Comparison of ENCODE assay signal across 8 mouse cellular contexts in genomic region chr9:106453271-106454070, GRCm38 (mm10). TPM values are rescaled to one million over a fixed set of nuclear protein-coding genes. Genes with fewer than 3 reads are reported as not detected.
DNase-seq lines count a peak whose midpoint lies in the region; ATAC-seq lines count a peak whose summit lies in the region.

TSS of gene Pcbp4 (plus strand) at chr9:106453291.

- WGBS in embryonic facial prominence, embryonic 10.5 days = under 1% methylated on average over 59 of the region's 74 CpGs
- under 1% methylated on average over 42 of the region's 74 CpGs for WGBS in heart, embryonic 11.5 days (ENCODE audit: insufficient replicate concordance)
- WGBS in midbrain, embryonic 15.5 days = under 1% methylated on average over 46 of the region's 74 CpGs

- peak within 1 kb of the TSS; percentile 96 for H3K4me2 ChIP-seq in heart, embryonic 11.5 days
- peak within 1 kb of the TSS; percentile 77 for H3K4me2 ChIP-seq in midbrain, embryonic 15.5 days

- H3K27ac ChIP-seq in embryonic facial prominence, embryonic 10.5 days (replicated peaks) = peak within 1 kb of the TSS; percentile 99
- peak within 1 kb of the TSS; percentile 91 for H3K27ac ChIP-seq in heart, embryonic 11.5 days (ENCODE audit: low read depth, low read length)
- H3K27ac ChIP-seq in midbrain, embryonic 15.5 days = peak within 1 kb of the TSS; percentile 91

- H3K9me3 ChIP-seq in embryonic facial prominence, embryonic 10.5 days = no peaks in the 10 kb centered on the region
- H3K9me3 ChIP-seq in heart, embryonic 11.5 days (replicated peaks; ENCODE audit: control insufficient read depth, low read length) = no peaks in the 10 kb centered on the region
- no peaks in the 10 kb centered on the region for H3K9me3 ChIP-seq in midbrain, embryonic 15.5 days

- peak; percentile 76 for ATAC-seq in heart, embryonic 11.5 days (replicated peaks; ENCODE audit: insufficient number of reproducible peaks, low FRiP score, low TSS enrichment)
- peak; percentile 57 for ATAC-seq in midbrain, embryonic 15.5 days (replicated peaks)

- no peaks in the 10 kb centered on the region for H3K27me3 ChIP-seq in embryonic facial prominence, embryonic 10.5 days (replicated peaks; ENCODE audit: low read depth, poor library complexity, severe bottlenecking)
- H3K27me3 ChIP-seq in heart, embryonic 11.5 days (ENCODE audit: control insufficient read depth, insufficient read depth, low read length) = peaks cover 7% of the 10 kb centered on the region
- no peaks in the 10 kb centered on the region for H3K27me3 ChIP-seq in midbrain, embryonic 15.5 days (replicated peaks)

- DNase-seq in CD4-positive, CD25-positive, alpha-beta regulatory T cell, adult 2 months (ENCODE audit: low read depth, low spot score) = peak; percentile 75
- peak; percentile 55 for DNase-seq in adipocyte (ENCODE audit: low spot score)
- peak; percentile 93 for DNase-seq in embryonic facial prominence, embryonic 10.5 days (ENCODE audit: low spot score)
- DNase-seq in kidney, adult 9 months = peak; percentile 95
- peak; percentile 81 for DNase-seq in liver
- no peak for DNase-seq in T-cell, adult 2 months (ENCODE audit: low spot score)

- H3K4me1 ChIP-seq in embryonic facial prominence, embryonic 10.5 days = peaks cover 91% of the 10 kb centered on the region
- H3K4me1 ChIP-seq in heart, embryonic 11.5 days (ENCODE audit: control insufficient read depth, insufficient read depth, low read length) = peaks cover 70% of the 10 kb centered on the region
- H3K4me1 ChIP-seq in midbrain, embryonic 15.5 days = peaks cover 64% of the 10 kb centered on the region

- peak within 1 kb of the TSS; percentile 86 for H3K4me3 ChIP-seq in embryonic facial prominence, embryonic 10.5 days
- H3K4me3 ChIP-seq in heart, embryonic 11.5 days (ENCODE audit: low read depth, low read length) = peak within 1 kb of the TSS; percentile 77
- H3K4me3 ChIP-seq in midbrain, embryonic 15.5 days = peak within 1 kb of the TSS; percentile 70

- H3K9ac ChIP-seq in heart, embryonic 11.5 days (ENCODE audit: low read depth, low read length) = peak within 1 kb of the TSS; percentile 92
- H3K9ac ChIP-seq in midbrain, embryonic 15.5 days = peak within 1 kb of the TSS; percentile 87

- peaks cover 28% of the 10 kb centered on the region for H3K36me3 ChIP-seq in embryonic facial prominence, embryonic 10.5 days (replicated peaks)
- H3K36me3 ChIP-seq in heart, embryonic 11.5 days (ENCODE audit: control insufficient read depth, insufficient read depth, low read length) = no peaks in the 10 kb centered on the region; the same call in 1 of the 2 replicates
- H3K36me3 ChIP-seq in midbrain, embryonic 15.5 days (replicated peaks) = no peaks in the 10 kb centered on the region

RNA-seq across cellular contexts. Expression of gene Pcbp4, which starts in this region (rescaled TPM):
- polyA plus RNA-seq in embryonic facial prominence, embryonic 10.5 days (2016; fragmentation: Nextera tagmentation; extraction: Ambion mirVana) = 320 and 346 TPM in 2 replicates
- 77.0 and 80.4 TPM in 2 replicates for polyA plus RNA-seq in heart, embryonic 11.5 days (2014; fragmentation: Nextera tagmentation; extraction: Ambion mirVana)
- polyA plus RNA-seq in midbrain, embryonic 15.5 days (2015; fragmentation: Nextera tagmentation; extraction: Ambion mirVana) = 295 and 310 TPM in 2 replicates
